Mouse (Mus musculus) myocyte (in vitro differentiated cells): ENCODE data around the gene Wnt9a. TPM values are rescaled to one million over a fixed set of nuclear protein-coding genes. Genes with fewer than 3 reads are reported as not detected.
"Not testable (repeated sequence)": the region's sequence is repeated elsewhere in the genome, so short reads cannot be mapped to it uniquely, and the experiment has no call there.

ENCODE experiments used
- H3K27me3 ChIP-seq: one replicate; pipeline ENCODE4 v1.6.1; 2011; ENCODE audit not compliant: control insufficient read depth, insufficient read depth, insufficient read length
- H3K36me3 ChIP-seq: one replicate; pipeline ENCODE4 v1.6.1; 2011; ENCODE audit not compliant: control insufficient read depth, insufficient read depth
- H3K4me2 ChIP-seq: one replicate; pipeline ENCODE4 v1.6.1; 2011; ENCODE audit warnings: low read depth, control low read depth
- H3K4me3 ChIP-seq: one replicate; pipeline ENCODE4 v1.5.1; 2011; ENCODE audit warnings: mild to moderate bottlenecking, control low read depth, moderate library complexity
- H3K79me2 ChIP-seq: one replicate; pipeline ENCODE4 v1.6.1; 2011; ENCODE audit not compliant: control insufficient read depth, insufficient read depth
- H3ac ChIP-seq: one replicate; pipeline ENCODE4 v1.6.1; 2011; ENCODE audit not compliant: control insufficient read depth, insufficient read length
- CEBPB ChIP-seq: IDR thresholded peaks from 2 replicates; pipeline ENCODE4 v1.6.1; 2011; ENCODE audit warnings: mild to moderate bottlenecking, moderate library complexity; ENCODE audit not compliant: poor library complexity, insufficient read depth, severe bottlenecking
- E2F4 ChIP-seq: IDR thresholded peaks from one replicate; pipeline ENCODE4 v1.6.1; 2011; ENCODE audit warnings: mild to moderate bottlenecking, control low read depth, moderate library complexity; ENCODE audit not compliant: insufficient read depth
- MAX ChIP-seq: IDR thresholded peaks from one replicate; pipeline ENCODE4 v1.6.1; 2011; ENCODE audit warnings: low read depth, mild to moderate bottlenecking, control low read depth
- MYOD1 ChIP-seq, 3 experiments: IDR thresholded peaks; one replicate each; pipeline ENCODE4 v1.6.1; 2011; ENCODE audit warnings: control low read depth in 2 of 3, low read depth in 2 of 3, mild to moderate bottlenecking in 2 of 3, moderate library complexity in 1 of 3; ENCODE audit not compliant: insufficient read length in 2 of 3, control insufficient read depth in 1 of 3
- MYOG ChIP-seq, 3 experiments: IDR thresholded peaks; one replicate each; pipeline ENCODE4 v1.6.1; 2011; ENCODE audit warnings: control low read depth in 2 of 3, low read depth in 2 of 3, mild to moderate bottlenecking in 2 of 3; ENCODE audit not compliant: insufficient read length in 2 of 3, control insufficient read depth in 1 of 3, insufficient read depth in 1 of 3
- POLR2A ChIP-seq: IDR thresholded peaks from one replicate; pipeline ENCODE4 v1.6.1; 2011; ENCODE audit warnings: low read depth, mild to moderate bottlenecking, control low read depth, moderate library complexity; ENCODE audit not compliant: insufficient read length
- POLR2AphosphoS2 ChIP-seq: IDR thresholded peaks from one replicate; pipeline ENCODE4 v1.6.1; 2011; ENCODE audit warnings: low read depth, control low read depth; ENCODE audit not compliant: insufficient read length
- REST ChIP-seq: IDR thresholded peaks from one replicate; pipeline ENCODE4 v1.6.1; 2011; ENCODE audit warnings: mild to moderate bottlenecking, control low read depth, moderate library complexity; ENCODE audit not compliant: insufficient read depth, insufficient read length
- SRF ChIP-seq: IDR thresholded peaks from one replicate; pipeline ENCODE4 v1.6.1; 2011; ENCODE audit warnings: low read depth; ENCODE audit not compliant: control insufficient read depth, insufficient read length
- TCF12 ChIP-seq: IDR thresholded peaks from one replicate; pipeline ENCODE4 v1.6.1; 2011; ENCODE audit warnings: mild to moderate bottlenecking, control low read depth; ENCODE audit not compliant: poor library complexity, insufficient read depth, severe bottlenecking
- TCF3 ChIP-seq: IDR thresholded peaks from one replicate; pipeline ENCODE4 v1.6.1; 2011; ENCODE audit warnings: low read depth, control low read depth; ENCODE audit not compliant: insufficient read length
- USF1 ChIP-seq: IDR thresholded peaks from one replicate; pipeline ENCODE4 v1.6.1; 2011; ENCODE audit warnings: low read depth, mild to moderate bottlenecking, control low read depth, moderate library complexity
- polyA plus RNA-seq: library from polyadenylated mRNA; unstranded; fragments of >200 nt; fragmentation: generic; extraction: Trizol; gene quantifications from one replicate; pipeline ENCODE4 v1.2.1, GENCODE M21; 2012; ENCODE audit warnings: missing spikeins

The Wnt9a gene
- polyA plus RNA-seq, 1 experiment, result 11.6 TPM

- H3K36me3 ChIP-seq, result no peaks in the 10 kb centered on the region
- H3K79me2 ChIP-seq, result no peaks in the 10 kb centered on the region
- no peak overlapping the region for H3K4me3 ChIP-seq
- no peak overlapping the region for H3K4me2 ChIP-seq
- H3K27me3 ChIP-seq, result peaks cover 20% of the 10 kb centered on the region
- TF ChIP-seq REST, result no peak
- no peak for TF ChIP-seq SRF
- no peak for TF ChIP-seq USF1
- TF ChIP-seq CEBPB, result no peak
- TF ChIP-seq MYOD1 (IDR thresholded peaks at IDR 0.05; ENCODE audit: control insufficient read depth in 1 of 3, insufficient read length in 2 of 3, low read depth in 2 of 3), result no peak
- TF ChIP-seq TCF3, result no peak
- TF ChIP-seq MAX, result no peak
- no peak for TF ChIP-seq POLR2A
- no peak for TF ChIP-seq E2F4
- TF ChIP-seq TCF12, result no peak
- TF ChIP-seq MYOG (IDR thresholded peaks at IDR 0.05; ENCODE audit: control insufficient read depth in 1 of 3, insufficient read depth in 1 of 3, insufficient read length in 2 of 3, low read depth in 2 of 3), result no peak
- TF ChIP-seq POLR2AphosphoS2, result no peak
- no peak overlapping the region for H3ac ChIP-seq
Measured at GRCm38 (mm10) chr11:59300185-59300584, 6.5 kb upstream of the Wnt9a start.

GRCm38 (mm10) chr11:59301053-59301452 is 5.7 kb upstream of the Wnt9a start:
- not testable (repeated sequence) for H3K4me2 ChIP-seq, H3K36me3 ChIP-seq, H3K4me3 ChIP-seq, H3ac ChIP-seq, H3K79me2 ChIP-seq
- peaks cover 20% of the 10 kb centered on the region for H3K27me3 ChIP-seq

GRCm38 (mm10) chr11:59302700-59303569 is 3.8 kb upstream of the Wnt9a start:
- peaks cover 20% of the 10 kb centered on the region for H3K27me3 ChIP-seq

GRCm38 (mm10) chr11:59305008-59305820 is 1.5 kb upstream of the Wnt9a start:
- Histone ChIP-seq H3K27me3 (no peaks in the 10 kb centered on the region), H3K4me3 (no peak overlapping the region)

More at GRCm38 (mm10) chr11:59302700-59303569, 3.8 kb upstream of the Wnt9a start:
- Histone ChIP-seq H3ac (no peak overlapping the region), H3K36me3 (no peaks in the 10 kb centered on the region), H3K4me3 (no peak overlapping the region), H3K4me2 (no peak overlapping the region), H3K79me2 (no peaks in the 10 kb centered on the region)
- TF ChIP-seq USF1, result no peak
- no peak for TF ChIP-seq SRF
- TF ChIP-seq MAX, result no peak
- no peak for TF ChIP-seq E2F4
- TF ChIP-seq POLR2AphosphoS2, result no peak
- TF ChIP-seq POLR2A, result no peak
- TF ChIP-seq CEBPB, result no peak
- TF ChIP-seq MYOD1 (IDR thresholded peaks at IDR 0.05; ENCODE audit: control insufficient read depth in 1 of 3, insufficient read length in 2 of 3, low read depth in 2 of 3), result no peak
- no peak for TF ChIP-seq TCF12
- no peak for TF ChIP-seq REST
- TF ChIP-seq MYOG (IDR thresholded peaks at IDR 0.05; ENCODE audit: control insufficient read depth in 1 of 3, insufficient read depth in 1 of 3, insufficient read length in 2 of 3, low read depth in 2 of 3), result no peak
- TF ChIP-seq TCF3, result no peak

GRCm38 (mm10) chr11:59305821-59306215 is 910 bp upstream of the Wnt9a start:
- Histone ChIP-seq H3K4me2 (peak overlapping the region; percentile 95), H3ac (no peak overlapping the region), H3K27me3 (no peaks in the 10 kb centered on the region), H3K4me3 (peak overlapping the region; percentile 36), H3K36me3 (no peaks in the 10 kb centered on the region), H3K79me2 (no peaks in the 10 kb centered on the region)
- no peak for TF ChIP-seq POLR2A
- no peak for TF ChIP-seq USF1
- TF ChIP-seq TCF12, result no peak
- TF ChIP-seq MAX, result no peak
- no peak for TF ChIP-seq MYOD1 (IDR thresholded peaks at IDR 0.05; ENCODE audit: control insufficient read depth in 1 of 3, insufficient read length in 2 of 3, low read depth in 2 of 3)
- no peak for TF ChIP-seq SRF
- TF ChIP-seq CEBPB, result no peak

More at GRCm38 (mm10) chr11:59305008-59305820, 1.5 kb upstream of the Wnt9a start:
- Histone ChIP-seq H3K4me2 (peak overlapping the region; percentile 95), H3K79me2 (no peaks in the 10 kb centered on the region), H3ac (no peak overlapping the region), H3K36me3 (no peaks in the 10 kb centered on the region)
- TF ChIP-seq MYOG (IDR thresholded peaks at IDR 0.05; ENCODE audit: control insufficient read depth in 1 of 3, insufficient read depth in 1 of 3, insufficient read length in 2 of 3, low read depth in 2 of 3), result peak in 1 of 3 experiments; percentile 43
- no peak for TF ChIP-seq POLR2AphosphoS2
- TF ChIP-seq MYOD1 (IDR thresholded peaks at IDR 0.05; ENCODE audit: control insufficient read depth in 1 of 3, insufficient read length in 2 of 3, low read depth in 2 of 3), result peak in 1 of 3 experiments; percentile 25
